Mouse (Mus musculus) layer of hippocampus, adult 8-10 months (tissue): ENCODE data around the gene Lgalsl. TPM values are rescaled to one million over a fixed set of nuclear protein-coding genes. Genes with fewer than 3 reads are reported as not detected.

ENCODE experiments used
- DNase-seq, 2 experiments: peaks; one replicate each; pipeline ENCODE4 v3.0.0; 2022; ENCODE audit warnings: low spot score in 2 of 2
- total RNA-seq, 4 experiments: library from RNA; stranded (reverse); gene quantifications; 2 replicates each; pipeline ENCODE4 v1.2.4; 2022

The Lgalsl gene
- total RNA-seq, 4 experiments from 2014 or later = 70.3 to 84.7 (median 71.2) TPM

GRCm38 (mm10) chr11:20783467-20783866 is 47.4 kb downstream of the Lgalsl start:
- DNase-seq = no peak

DNA sequence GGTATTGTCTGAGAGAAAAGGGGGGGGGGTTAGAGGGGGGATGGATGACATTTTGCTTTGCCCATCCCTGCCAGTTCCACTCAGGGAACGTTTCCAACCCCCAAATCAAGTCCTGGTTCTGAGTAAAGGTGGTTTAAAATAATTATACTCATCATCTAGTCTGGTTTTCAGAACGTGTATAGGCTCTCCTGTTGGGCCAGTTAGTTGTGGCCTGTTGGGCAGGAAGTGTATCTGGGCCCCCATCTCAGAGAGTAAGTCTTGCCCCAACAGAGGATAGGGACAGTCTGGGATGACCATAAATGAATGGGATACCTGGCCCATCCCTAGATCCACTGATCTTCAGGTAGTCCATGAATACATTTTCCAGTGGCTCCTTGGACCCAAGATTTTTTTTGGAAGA is 48.2 kb downstream of the Lgalsl start:
- DNase-seq = no peak

- no peak for DNase-seq
These were observed 50.5 kb downstream of the Lgalsl start for GRCm38 (mm10) chr11:20780312-20780711.

GRCm38 (mm10) chr11:20778861-20779563 is 51.8 kb downstream of the Lgalsl start:
- DNase-seq = no peak

GRCm38 (mm10) chr11:20778298-20778697 is 52.6 kb downstream of the Lgalsl start:
- DNase-seq = no peak

- DNase-seq = no peak
These were observed 54.2 kb downstream of the Lgalsl start for GRCm38 (mm10) chr11:20776668-20777067.

Other genes starting within 250 kb of the Lgalsl start
- gene Aftph, start 89.5 kb downstream of the Lgalsl start, total RNA-seq = 10 to 100 TPM; 78.5 to 92.9 (median 84.3) TPM